Mouse (Mus musculus): ENCODE results near the gene Wdr48. TPM values are rescaled to one million over a fixed set of nuclear protein-coding genes. Genes with fewer than 3 reads are reported as not detected.

The Wdr48 gene
- polyA plus RNA-seq (2015; fragmentation: Nextera tagmentation; extraction: Ambion mirVana): 78.0 and 82.5 TPM in 2 replicates

DNA sequence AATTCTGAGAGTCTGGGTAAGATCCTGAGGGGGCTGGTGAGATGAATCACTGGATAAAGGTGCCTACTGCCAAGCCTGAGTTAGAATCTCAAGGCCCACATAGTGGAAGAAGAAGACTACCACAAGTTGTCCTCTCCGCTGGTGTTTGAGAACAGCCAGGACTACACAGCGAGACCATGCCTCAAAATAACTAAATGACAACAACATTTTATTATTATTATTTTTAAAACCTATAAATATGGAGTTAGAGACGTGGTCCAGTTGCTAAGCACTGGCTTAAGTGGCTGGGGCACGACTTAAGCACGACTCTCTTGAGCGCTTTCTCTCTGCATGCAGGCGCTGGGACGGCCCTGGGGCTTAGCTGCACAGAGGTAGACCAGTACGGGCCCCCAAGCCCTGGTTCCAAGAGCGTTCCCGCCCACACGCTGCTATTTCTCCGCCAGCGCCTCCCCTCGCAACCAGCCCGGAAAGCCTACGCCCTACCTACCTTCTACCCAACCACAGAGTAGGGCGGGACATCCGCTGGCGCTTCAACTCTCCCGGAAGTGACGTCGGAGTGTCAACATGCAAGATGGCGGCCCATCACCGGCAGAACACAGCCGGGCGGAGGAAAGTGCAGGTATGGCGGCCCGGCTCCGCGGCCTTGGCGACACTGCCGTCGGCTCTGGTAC is at the start of gene Wdr48:
Gene Wdr48 (plus strand): TSS at position 540 of the 671 bp plus-strand sequence.
- H3K27ac ChIP-seq (replicated peaks): peak within 1 kb of the TSS; percentile 87
- H3K9me3 ChIP-seq: no peaks in the 10 kb centered on the region
- 4% methylated on average over 34 of the region's 34 CpGs for WGBS
- no peaks in the 10 kb centered on the region for H3K36me3 ChIP-seq
- ATAC-seq (replicated peaks): peak; percentile 98
- H3K4me3 ChIP-seq: peak within 1 kb of the TSS; percentile 93
- peak within 1 kb of the TSS; percentile 89 for H3K4me2 ChIP-seq (replicated peaks)
- no peaks in the 10 kb centered on the region for H3K27me3 ChIP-seq
- H3K9ac ChIP-seq (replicated peaks): peak within 1 kb of the TSS; percentile 83
- peaks cover 27% of the 10 kb centered on the region for H3K4me1 ChIP-seq

GRCm38 (mm10) chr9:119847187-119847586 is 47.5 kb upstream of the Wdr48 start:
- H3K9me3 ChIP-seq: no peaks in the 10 kb centered on the region
- no peak overlapping the region for H3K4me3 ChIP-seq
- no peaks in the 10 kb centered on the region for H3K27me3 ChIP-seq
- H3K4me1 ChIP-seq: peaks cover 41% of the 10 kb centered on the region
- H3K4me2 ChIP-seq (replicated peaks): no peak overlapping the region
- 63% methylated on average over 6 of the region's 6 CpGs for WGBS
- peak; percentile 16; the same call in 1 of the 2 replicates for ATAC-seq (replicated peaks)
- no peak overlapping the region for H3K9ac ChIP-seq (replicated peaks)
- 0 out of 2 replicates have a peak overlapping the region, but pooled peaks have one; percentile 11 for H3K27ac ChIP-seq (replicated peaks)
- no peaks in the 10 kb centered on the region for H3K36me3 ChIP-seq

DNA sequence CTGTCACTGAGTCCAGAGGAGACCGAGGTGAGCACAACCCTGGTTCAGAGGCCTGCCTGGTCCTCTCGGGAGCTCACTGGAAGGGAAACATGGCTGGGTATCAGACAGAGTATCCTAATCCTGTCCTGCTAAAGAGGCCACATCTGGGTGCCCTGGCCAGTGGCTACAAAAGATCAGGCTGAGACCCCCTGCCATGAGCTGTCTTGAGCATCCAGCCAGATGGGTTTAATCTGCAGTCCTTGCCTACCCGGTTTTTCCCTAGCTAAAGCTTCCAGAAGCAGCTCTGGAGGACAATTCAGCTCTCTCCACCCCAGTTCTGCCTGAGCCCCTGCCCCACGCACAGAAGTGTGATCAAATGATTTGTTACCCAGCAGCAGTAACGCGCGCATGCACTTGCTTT is 46.0 kb upstream of the Wdr48 start:
- no peak overlapping the region for H3K4me3 ChIP-seq
- no peak overlapping the region for H3K9ac ChIP-seq (replicated peaks)
- ATAC-seq (replicated peaks): no peak
- no peaks in the 10 kb centered on the region for H3K27me3 ChIP-seq
- H3K36me3 ChIP-seq: no peaks in the 10 kb centered on the region
- 33% methylated on average over 7 of the region's 7 CpGs for WGBS
- H3K9me3 ChIP-seq: no peaks in the 10 kb centered on the region
- no peak overlapping the region for H3K4me2 ChIP-seq (replicated peaks)
- peaks cover 40% of the 10 kb centered on the region for H3K4me1 ChIP-seq
- H3K27ac ChIP-seq (replicated peaks): peak overlapping the region; percentile 70

DNA sequence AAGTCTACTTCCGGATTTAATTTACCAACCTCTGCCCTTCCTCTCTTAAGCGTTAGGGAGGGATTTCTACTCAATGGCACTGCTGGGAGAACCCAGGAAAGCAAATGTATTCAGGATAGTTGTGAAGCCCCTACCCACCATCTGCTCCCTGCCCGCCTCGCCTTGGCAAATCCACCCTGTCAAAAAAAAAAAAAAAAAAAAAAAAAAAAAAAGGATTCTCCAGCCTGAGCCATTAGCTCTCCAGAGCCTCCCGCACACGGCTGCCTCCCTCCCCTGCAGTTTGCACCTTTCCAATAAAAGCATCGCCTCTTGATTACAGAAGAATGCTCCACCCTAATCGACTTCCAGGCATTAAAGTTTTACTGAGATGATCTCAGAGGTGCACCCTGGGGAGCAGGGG is 45.5 kb upstream of the Wdr48 start:
- 17% methylated on average over 8 of the region's 8 CpGs for WGBS
- no peaks in the 10 kb centered on the region for H3K27me3 ChIP-seq
- H3K9me3 ChIP-seq: no peaks in the 10 kb centered on the region
- H3K27ac ChIP-seq (replicated peaks): peak overlapping the region; percentile 70
- no peaks in the 10 kb centered on the region for H3K36me3 ChIP-seq
- H3K9ac ChIP-seq (replicated peaks): no peak overlapping the region
- peak; percentile 34; the same call in 1 of the 2 replicates for ATAC-seq (replicated peaks)
- H3K4me1 ChIP-seq: peaks cover 40% of the 10 kb centered on the region
- H3K4me2 ChIP-seq (replicated peaks): no peak overlapping the region
- H3K4me3 ChIP-seq: no peak overlapping the region

GRCm38 (mm10) chr9:119852347-119853030 is 42.2 kb upstream of the Wdr48 start:
- Histone ChIP-seq H3K9ac (replicated peaks) (no peak overlapping the region), H3K27me3 (no peaks in the 10 kb centered on the region), H3K4me2 (replicated peaks) (no peak overlapping the region), H3K27ac (replicated peaks) (peak overlapping the region; percentile 49), H3K4me1 (peaks cover 21% of the 10 kb centered on the region), H3K36me3 (no peaks in the 10 kb centered on the region), H3K4me3 (no peak overlapping the region), H3K9me3 (peaks cover 2% of the 10 kb centered on the region; the same call in 1 of the 2 replicates)
- 48% methylated on average over 10 of the region's 10 CpGs for WGBS
- peak; percentile 55; the same call in 1 of the 2 replicates for ATAC-seq (replicated peaks)

GRCm38 (mm10) chr9:119853071-119853846 is 41.4 kb upstream of the Wdr48 start:
- H3K27ac ChIP-seq (replicated peaks): peak overlapping the region; percentile 49
- H3K4me2 ChIP-seq (replicated peaks): no peak overlapping the region
- no peak overlapping the region for H3K9ac ChIP-seq (replicated peaks)
- H3K4me1 ChIP-seq: peaks cover 21% of the 10 kb centered on the region
- H3K27me3 ChIP-seq: no peaks in the 10 kb centered on the region
- no peak overlapping the region for H3K4me3 ChIP-seq
- ATAC-seq (replicated peaks): peak; percentile 39; the same call in 1 of the 2 replicates
- H3K9me3 ChIP-seq: peaks cover 6% of the 10 kb centered on the region; the same call in 1 of the 2 replicates
- WGBS: 65% methylated on average over 2 of the region's 2 CpGs
- H3K36me3 ChIP-seq: no peaks in the 10 kb centered on the region

- Histone ChIP-seq H3K4me1 (peaks cover 13% of the 10 kb centered on the region), H3K27ac (replicated peaks) (no peak overlapping the region), H3K4me2 (replicated peaks) (no peak overlapping the region), H3K27me3 (no peaks in the 10 kb centered on the region), H3K9me3 (peaks cover 6% of the 10 kb centered on the region; the same call in 1 of the 2 replicates), H3K4me3 (no peak overlapping the region), H3K36me3 (no peaks in the 10 kb centered on the region), H3K9ac (replicated peaks) (no peak overlapping the region)
- WGBS: 71% methylated on average over 8 of the region's 8 CpGs
- ATAC-seq (replicated peaks): no peak
Observed at GRCm38 (mm10) chr9:119854170-119854569, 40.5 kb upstream of the Wdr48 start.

- Histone ChIP-seq H3K4me2 (replicated peaks) (no peak overlapping the region), H3K9me3 (no peaks in the 10 kb centered on the region), H3K27ac (replicated peaks) (peak overlapping the region; percentile 79; the same call in 1 of the 2 replicates), H3K27me3 (no peaks in the 10 kb centered on the region), H3K4me1 (peaks cover 25% of the 10 kb centered on the region), H3K9ac (replicated peaks) (no peak overlapping the region), H3K4me3 (no peak overlapping the region), H3K36me3 (no peaks in the 10 kb centered on the region)
- 83% methylated on average over 4 of the region's 4 CpGs for WGBS
- no peak for ATAC-seq (replicated peaks)
Observed at GRCm38 (mm10) chr9:119887144-119887901, 7.4 kb upstream of the Wdr48 start.

GRCm38 (mm10) chr9:119888843-119889246 is 5.8 kb upstream of the Wdr48 start:
- H3K4me2 ChIP-seq (replicated peaks): no peak overlapping the region
- no peaks in the 10 kb centered on the region for H3K27me3 ChIP-seq
- no peaks in the 10 kb centered on the region for H3K9me3 ChIP-seq
- no peak overlapping the region for H3K9ac ChIP-seq (replicated peaks)
- H3K4me3 ChIP-seq: no peak overlapping the region
- peaks cover 25% of the 10 kb centered on the region for H3K4me1 ChIP-seq
- ATAC-seq (replicated peaks): peak; percentile 80
- 4% methylated on average over 2 of the region's 2 CpGs for WGBS
- H3K36me3 ChIP-seq: no peaks in the 10 kb centered on the region
- peak overlapping the region; percentile 79 for H3K27ac ChIP-seq (replicated peaks)

- Histone ChIP-seq H3K9ac (replicated peaks) (no peak overlapping the region), H3K27me3 (no peaks in the 10 kb centered on the region), H3K9me3 (no peaks in the 10 kb centered on the region), H3K36me3 (no peaks in the 10 kb centered on the region), H3K4me3 (no peak overlapping the region), H3K4me1 (peaks cover 30% of the 10 kb centered on the region), H3K27ac (replicated peaks) (peak overlapping the region; percentile 79), H3K4me2 (replicated peaks) (0 out of 2 replicates have a peak overlapping the region, but pooled peaks have one; percentile 1)
- ATAC-seq (replicated peaks): no peak
- 41% methylated on average over 9 of the region's 9 CpGs for WGBS
Observed at GRCm38 (mm10) chr9:119889446-119889845, 5.2 kb upstream of the Wdr48 start.

GRCm38 (mm10) chr9:119890692-119891091 is 4.0 kb upstream of the Wdr48 start:
- H3K27me3 ChIP-seq: no peaks in the 10 kb centered on the region
- no peak for ATAC-seq (replicated peaks)

More at GRCm38 (mm10) chr9:119890692-119891091, 4.0 kb upstream of the Wdr48 start:
- Histone ChIP-seq H3K9me3 (no peaks in the 10 kb centered on the region), H3K4me3 (no peak overlapping the region), H3K4me1 (peaks cover 34% of the 10 kb centered on the region), H3K4me2 (replicated peaks) (no peak overlapping the region), H3K9ac (replicated peaks) (no peak overlapping the region), H3K27ac (replicated peaks) (no peak overlapping the region), H3K36me3 (no peaks in the 10 kb centered on the region)
- 37% methylated on average over 2 of the region's 2 CpGs for WGBS

Data from forebrain, embryonic 15.5 days (tissue).